Mouse (Mus musculus) T-helper 17 cell (primary cell): ENCODE results near the gene Araf.

Experiments used
- in situ Hi-C, 2 experiments: fragments of 300-600 bp; cut with MboI, MseI; formaldehyde crosslinking; loops; 1 replicate in 1 of 2; 2 replicates in 1 of 2; pipeline ENCODE4 v1.15.1; 2025; ENCODE audit warnings: high pct_unique_total_duplicates in 2 of 2

The Araf gene

GRCm38 (mm10) chrX:20847816-20848215 is 50.2 kb downstream of the Araf start:
- in situ Hi-C loops, result loop anchor here in 1 of 2 experiments (10.0 kb wide), 1 partner anchor 107 kb away; the partner anchor contains the start of gene Elk1

- in situ Hi-C loops, result loop anchor here in 1 of 2 experiments (10.0 kb wide), 1 partner anchor 106 kb away; the partner anchor contains the start of gene Elk1
Observed at GRCm38 (mm10) chrX:20848256-20848984, 50.8 kb downstream of the Araf start.

GRCm38 (mm10) chrX:20853794-20854193 is 56.2 kb downstream of the Araf start:
- in situ Hi-C loops, result no loop called here

- in situ Hi-C loops, result loop anchor here in 1 of 2 experiments (5.0 kb wide), 1 partner anchor 86 kb away; no protein-coding TSS in a partner anchor
Observed at GRCm38 (mm10) chrX:20861453-20862104, 64.0 kb downstream of the Araf start.

- in situ Hi-C loops, result loop anchor here in 1 of 2 experiments (5.0 kb wide), 1 partner anchor 85 kb away; no protein-coding TSS in a partner anchor
Observed at GRCm38 (mm10) chrX:20862105-20863065, 64.8 kb downstream of the Araf start.

- in situ Hi-C loops, result loop anchor here in 1 of 2 experiments (5.0 kb wide), 1 partner anchor 84 kb away; no protein-coding TSS in a partner anchor
Observed at GRCm38 (mm10) chrX:20863161-20864101, 65.8 kb downstream of the Araf start.

GRCm38 (mm10) chrX:20868091-20868490 is 70.5 kb downstream of the Araf start:
- in situ Hi-C loops, result no loop called here

GRCm38 (mm10) chrX:20869203-20869602 is 71.6 kb downstream of the Araf start:
- in situ Hi-C loops, result no loop called here

GRCm38 (mm10) chrX:20869962-20870513 is 72.4 kb downstream of the Araf start, which contains the start of gene Timp1:
Gene Timp1 (plus strand): TSS chrX:20870166.
- in situ Hi-C loops, result no loop called here

GRCm38 (mm10) chrX:20872928-20873500 is 75.4 kb downstream of the Araf start:
- in situ Hi-C loops, result no loop called here

- in situ Hi-C loops, result no loop called here
Observed at GRCm38 (mm10) chrX:20875241-20875640, 77.6 kb downstream of the Araf start.

GRCm38 (mm10) chrX:20910074-20910473 is 112.5 kb downstream of the Araf start:
- in situ Hi-C loops, result no loop called here
